Mouse (Mus musculus): Measurements from ENCODE around the gene Gbf1.

DNA sequence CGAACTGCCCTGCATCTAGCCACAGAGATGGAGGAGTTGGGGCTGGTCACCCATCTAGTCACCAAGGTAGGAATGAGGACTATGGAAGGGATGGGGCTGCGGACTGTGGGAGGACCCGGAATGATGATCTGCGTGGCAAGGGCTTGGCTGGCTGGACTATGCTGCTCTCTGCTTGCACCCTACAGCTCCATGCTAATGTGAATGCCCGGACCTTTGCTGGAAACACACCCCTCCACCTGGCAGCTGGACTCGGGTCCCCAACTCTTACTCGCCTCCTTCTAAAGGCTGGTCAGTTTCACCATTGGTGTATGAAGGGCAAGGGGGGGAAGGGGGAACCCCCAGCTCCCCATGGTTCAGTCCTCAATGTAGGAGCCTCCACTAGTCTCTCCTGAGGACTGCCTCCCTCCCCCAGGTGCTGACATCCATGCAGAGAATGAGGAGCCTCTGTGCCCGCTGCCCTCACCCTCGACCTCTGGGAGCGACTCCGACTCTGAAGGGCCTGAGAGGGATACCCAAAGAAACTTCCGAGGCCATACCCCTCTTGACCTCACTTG lies 158.1 kb downstream of the Gbf1 start:
- TF ChIP-seq CTCF (IDR thresholded peaks at IDR 0.05; ENCODE audit: low read depth, low read length) (no peak), GATA2 (IDR thresholded peaks at IDR 0.05; ENCODE audit: borderline replicate concordance, low read depth, low read length) (no peak), TAL1 (conservative IDR thresholded peaks at IDR 0.05; ENCODE audit: low read depth, low read length) (no peak), GATA1 (IDR thresholded peaks at IDR 0.05; ENCODE audit: borderline replicate concordance, low read length) (no peak)

All from G1E (cell line).